Mouse (Mus musculus) C2C12 (cell line): ENCODE measurements around the gene Mmp15.

Experiments used
- CTCF ChIP-seq: IDR thresholded peaks from one replicate; pipeline ENCODE4 v1.5.1; 2011; ENCODE audit not compliant: control insufficient read depth, insufficient read depth, insufficient read length
- MYOG ChIP-seq: IDR thresholded peaks from one replicate; pipeline ENCODE4 v1.6.1; 2011; ENCODE audit not compliant: control insufficient read depth, insufficient read length; ENCODE audit errors: extremely low read depth
- USF1 ChIP-seq: IDR thresholded peaks from one replicate; pipeline ENCODE4 v1.6.1; 2011; ENCODE audit warnings: low read depth, mild to moderate bottlenecking, control low read depth, moderate library complexity

- no peak for TF ChIP-seq CTCF
- TF ChIP-seq MYOG, result no peak
- TF ChIP-seq USF1, result no peak
Observed at GRCm38 (mm10) chr8:95391101-95391500, 39.0 kb downstream of the Mmp15 start.
